In the genomic region with DNA sequence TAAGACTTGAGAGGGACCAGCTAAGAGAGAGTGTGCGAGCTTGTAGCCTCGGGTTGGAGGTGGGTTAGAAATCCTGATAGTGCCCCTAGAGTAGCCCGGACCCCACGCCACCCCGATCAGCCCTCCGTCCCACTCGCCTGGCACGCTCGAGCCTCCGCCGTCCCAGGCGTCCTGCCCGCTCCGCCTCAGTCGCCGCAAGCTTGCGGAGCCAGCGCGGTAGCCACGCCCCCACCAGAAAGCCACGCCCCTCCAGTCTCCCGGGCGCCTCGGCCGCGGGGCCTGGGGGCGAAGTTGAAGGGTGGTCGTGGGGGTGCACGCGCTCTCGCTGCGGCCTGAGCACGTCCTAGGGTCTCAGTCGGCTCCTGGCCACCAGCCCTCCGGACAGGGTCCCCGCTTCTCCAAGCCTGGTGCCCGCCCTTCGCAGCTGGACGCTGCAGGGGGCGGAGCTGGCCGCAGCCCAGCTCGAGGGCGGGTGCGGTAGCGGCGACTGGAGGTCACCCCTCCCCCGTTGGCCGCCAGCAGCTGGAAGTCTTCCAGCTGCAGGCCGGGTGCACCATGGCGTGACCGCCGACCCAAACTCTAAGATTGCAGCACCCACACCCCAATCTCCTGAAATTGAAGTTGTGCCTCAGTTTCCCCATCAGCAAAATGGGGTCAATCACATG, we compare ENCODE assay signal across 1 mouse cellular context.
TF ChIP-seq lines count a peak whose summit lies in the region.

A gene (minus strand): TSS at position 400 of the 665 bp plus-strand sequence.

TF ChIP-seq in MEL, 35 proteins besides CTCF, POLR2A, EP300 and RAD21 (continued from another document):
- TF ChIP-seq USF1 (IDR thresholded peaks at IDR 0.05; ENCODE audit: low read depth, low read length) (peak; percentile 63), ZC3H11A (IDR thresholded peaks at IDR 0.05; ENCODE audit: low read depth, low read length) (peak; percentile 28; the same call in 1 of the 2 replicates), MYC (IDR thresholded peaks at IDR 0.05; ENCODE audit: low read depth, low read length) (no peak), TAL1 (IDR thresholded peaks at IDR 0.05; ENCODE audit: low read length) (no peak), MXI1 (IDR thresholded peaks at IDR 0.05; ENCODE audit: low read depth, low read length) (peak; percentile 74; the same call in 1 of the 2 replicates), JUND (IDR thresholded peaks at IDR 0.05; ENCODE audit: low read depth, low read length) (no peak)
